Mouse (Mus musculus) yolk sac, embryonic 10.5 days (tissue): ENCODE data around the gene Fastkd5.

ENCODE experiments used
- DNase-seq: peaks from one replicate; pipeline ENCODE4 v3.0.0-alpha.2; 2017; ENCODE audit warnings: low spot score

Fastkd5 gene

GRCm38 (mm10) chr2:130634006-130634738 lies 4.3 kb upstream of the Fastkd5 start:
- no peak for DNase-seq

GRCm38 (mm10) chr2:130632887-130633675 lies 3.3 kb upstream of the Fastkd5 start:
- no peak for DNase-seq

- no peak for DNase-seq
Observed at GRCm38 (mm10) chr2:130632416-130632815, 2.6 kb upstream of the Fastkd5 start.

GRCm38 (mm10) chr2:130629080-130629838 lies 568 bp downstream of the Fastkd5 start:
- DNase-seq: no peak

GRCm38 (mm10) chr2:130628424-130628823 lies 1.4 kb downstream of the Fastkd5 start:
- DNase-seq: no peak

GRCm38 (mm10) chr2:130618972-130619371 lies 10.9 kb downstream of the Fastkd5 start:
- peak; percentile 60 for DNase-seq

GRCm38 (mm10) chr2:130613091-130613490 lies 16.7 kb downstream of the Fastkd5 start:
- no peak for DNase-seq

GRCm38 (mm10) chr2:130602195-130602594 lies 27.6 kb downstream of the Fastkd5 start:
- no peak for DNase-seq

GRCm38 (mm10) chr2:130598399-130598798 lies 31.4 kb downstream of the Fastkd5 start:
- no peak for DNase-seq

GRCm38 (mm10) chr2:130597601-130598010 lies 32.2 kb downstream of the Fastkd5 start:
- DNase-seq: no peak

- DNase-seq: no peak
Observed at GRCm38 (mm10) chr2:130595596-130595995, 34.2 kb downstream of the Fastkd5 start.

- no peak for DNase-seq
Observed at GRCm38 (mm10) chr2:130591016-130591415, 38.8 kb downstream of the Fastkd5 start.

- no peak for DNase-seq
Observed at GRCm38 (mm10) chr2:130589761-130590160, 40.1 kb downstream of the Fastkd5 start.

- no peak for DNase-seq
Observed at GRCm38 (mm10) chr2:130589157-130589556, 40.7 kb downstream of the Fastkd5 start.

- DNase-seq: no peak
Observed at GRCm38 (mm10) chr2:130588373-130588772, 41.5 kb downstream of the Fastkd5 start.

GRCm38 (mm10) chr2:130586016-130586415 lies 43.8 kb downstream of the Fastkd5 start:
- DNase-seq: no peak

GRCm38 (mm10) chr2:130583902-130584560 lies 45.8 kb downstream of the Fastkd5 start:
- DNase-seq: no peak

GRCm38 (mm10) chr2:130582552-130582951 lies 47.3 kb downstream of the Fastkd5 start, which contains the start of gene Avp:
Gene Avp, minus strand, starts transcription at chr2:130582554.
- DNase-seq: no peak

GRCm38 (mm10) chr2:130581201-130581600 lies 48.6 kb downstream of the Fastkd5 start:
- DNase-seq: no peak

- DNase-seq: no peak
Observed at GRCm38 (mm10) chr2:130579791-130580190, 50.0 kb downstream of the Fastkd5 start.

GRCm38 (mm10) chr2:130578148-130578547 lies 51.7 kb downstream of the Fastkd5 start:
- no peak for DNase-seq

GRCm38 (mm10) chr2:130577632-130578031 lies 52.2 kb downstream of the Fastkd5 start:
- no peak for DNase-seq
